Mouse (Mus musculus): ENCODE measurements around the gene Tanc2.

The Tanc2 gene

DNA sequence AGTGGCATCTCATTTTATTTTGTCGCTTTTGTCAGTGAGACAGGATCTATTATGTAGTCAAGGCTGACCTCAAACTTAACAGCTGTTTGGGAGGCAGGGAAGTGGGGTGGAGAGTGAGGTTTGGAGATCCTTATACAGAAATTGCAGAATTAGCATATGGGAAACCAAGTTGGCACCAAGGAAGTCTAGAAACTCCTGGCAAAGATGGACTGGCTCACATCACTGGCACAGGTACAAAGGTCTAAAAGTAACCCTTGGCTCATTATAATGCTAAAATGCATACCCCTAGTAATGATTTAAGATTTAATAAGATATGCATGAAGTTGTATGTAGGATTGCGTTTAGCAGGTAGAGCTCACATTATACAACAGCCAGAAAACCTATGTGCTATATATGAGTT, 58.2 kb downstream of the Tanc2 start:
- no peak for DNase-seq

- DNase-seq: no peak
Observed at GRCm38 (mm10) chr11:105654616-105655015, 64.8 kb downstream of the Tanc2 start.

DNA sequence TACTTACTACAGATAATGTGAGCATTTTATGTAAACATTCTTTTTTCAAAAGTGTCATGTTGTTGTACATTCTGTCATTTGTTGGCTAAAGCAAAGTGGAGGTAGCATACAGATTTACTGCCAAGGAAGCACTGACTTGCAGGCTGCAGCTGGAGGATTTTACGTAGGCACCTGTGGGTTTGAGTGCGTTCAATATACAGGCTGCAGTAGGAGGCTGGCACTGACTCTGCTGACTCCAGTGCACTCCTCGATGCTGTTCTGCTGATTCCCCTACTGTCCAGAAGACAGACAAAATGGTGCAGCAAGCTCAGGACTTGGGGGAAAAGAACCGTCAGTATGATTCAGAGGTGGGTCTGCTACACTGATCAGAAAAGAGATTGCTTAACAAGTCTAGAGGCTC, 65.5 kb downstream of the Tanc2 start:
- no peak for DNase-seq

DNA sequence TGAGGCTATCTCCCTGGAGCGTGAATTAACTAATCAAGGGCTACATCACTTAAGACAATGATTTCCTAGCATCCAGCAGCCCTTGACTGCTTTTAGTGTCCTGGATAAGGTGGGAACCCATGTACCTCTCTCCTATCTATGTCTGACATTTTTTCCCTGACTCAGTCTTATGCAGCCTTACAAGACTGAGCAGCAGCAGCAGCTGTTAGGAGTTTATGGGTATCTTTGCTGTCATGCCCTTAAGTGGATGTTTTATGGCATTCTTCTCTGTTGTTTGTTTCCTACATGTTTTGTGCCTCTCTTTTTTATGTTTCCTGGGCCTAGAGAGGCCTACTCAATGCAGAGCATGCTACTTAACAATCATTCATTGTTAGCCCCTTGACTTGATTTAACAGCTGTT, 78.1 kb downstream of the Tanc2 start:
- no peak for DNase-seq

- no peak for DNase-seq
Observed at GRCm38 (mm10) chr11:105678996-105679395, 89.2 kb downstream of the Tanc2 start.

DNA sequence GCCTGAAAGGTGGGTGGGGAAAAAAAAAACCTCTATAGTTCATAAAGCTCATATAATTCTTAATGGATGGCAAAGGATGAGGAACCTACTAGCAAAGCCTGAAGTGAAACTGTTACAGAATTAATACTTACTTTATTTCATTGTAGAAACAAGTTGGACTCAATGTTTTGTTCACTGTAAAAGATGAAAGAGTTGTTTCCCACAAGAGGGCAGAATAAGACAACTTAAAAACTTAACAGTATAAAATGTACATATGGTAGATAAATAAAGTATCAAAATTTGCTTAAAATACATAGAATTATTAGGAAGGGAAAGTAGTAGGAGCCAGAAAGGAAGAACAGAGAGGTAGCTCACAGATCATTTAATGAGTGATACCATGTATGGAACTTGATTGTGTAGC, 95.0 kb downstream of the Tanc2 start:
- no peak for DNase-seq

- DNase-seq: no peak
Observed at GRCm38 (mm10) chr11:105700528-105700927, 110.7 kb downstream of the Tanc2 start.

- no peak for DNase-seq
Observed at GRCm38 (mm10) chr11:105719660-105720059, 129.9 kb downstream of the Tanc2 start.

- DNase-seq: no peak
Observed at GRCm38 (mm10) chr11:105731541-105731940, 141.8 kb downstream of the Tanc2 start.

DNA sequence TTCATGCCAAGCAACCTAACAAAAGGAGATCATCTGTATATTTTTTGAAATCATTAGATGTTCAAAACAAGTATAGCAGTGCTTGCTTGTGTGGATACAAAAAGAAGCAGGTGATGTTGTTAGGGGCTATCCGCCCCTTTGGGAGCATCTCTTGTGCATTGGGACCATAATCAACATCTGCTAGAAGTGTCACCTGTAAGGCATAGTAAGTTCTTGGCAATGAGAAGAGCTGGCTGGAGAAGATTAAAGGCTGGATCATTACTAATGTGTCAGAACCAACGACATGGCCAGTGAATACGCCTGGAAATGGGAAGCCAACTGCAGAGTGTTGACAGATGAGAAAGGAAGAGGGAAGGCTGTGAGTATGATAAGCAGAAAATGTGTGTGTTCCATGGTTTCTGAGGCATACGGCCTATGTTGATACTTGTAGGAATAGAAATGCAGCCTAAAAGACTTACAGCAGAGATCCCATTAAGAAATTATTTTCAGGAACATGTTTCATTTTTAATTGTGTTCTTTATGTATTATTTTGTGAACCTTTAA, 142.3 kb downstream of the Tanc2 start:
- DNase-seq: no peak

DNA sequence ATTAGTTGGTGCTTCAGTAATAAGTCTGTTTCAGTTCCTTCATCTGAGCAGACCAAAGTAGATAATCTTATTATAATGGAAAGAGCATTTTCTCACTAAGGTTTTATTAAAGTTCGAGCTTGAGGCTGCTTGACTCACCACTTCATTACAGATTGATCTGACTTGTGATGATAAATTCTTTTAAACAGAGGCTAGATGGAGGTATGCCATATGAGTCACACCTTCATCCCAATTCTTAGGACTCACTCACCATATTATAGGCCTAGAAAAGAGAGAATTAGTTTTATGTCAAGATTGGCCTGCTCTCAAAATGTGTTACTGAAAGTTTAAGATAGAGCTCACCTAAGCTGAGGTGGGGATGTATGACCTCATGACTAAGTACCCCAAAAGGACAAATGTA, 153.4 kb downstream of the Tanc2 start:
- no peak for DNase-seq

DNA sequence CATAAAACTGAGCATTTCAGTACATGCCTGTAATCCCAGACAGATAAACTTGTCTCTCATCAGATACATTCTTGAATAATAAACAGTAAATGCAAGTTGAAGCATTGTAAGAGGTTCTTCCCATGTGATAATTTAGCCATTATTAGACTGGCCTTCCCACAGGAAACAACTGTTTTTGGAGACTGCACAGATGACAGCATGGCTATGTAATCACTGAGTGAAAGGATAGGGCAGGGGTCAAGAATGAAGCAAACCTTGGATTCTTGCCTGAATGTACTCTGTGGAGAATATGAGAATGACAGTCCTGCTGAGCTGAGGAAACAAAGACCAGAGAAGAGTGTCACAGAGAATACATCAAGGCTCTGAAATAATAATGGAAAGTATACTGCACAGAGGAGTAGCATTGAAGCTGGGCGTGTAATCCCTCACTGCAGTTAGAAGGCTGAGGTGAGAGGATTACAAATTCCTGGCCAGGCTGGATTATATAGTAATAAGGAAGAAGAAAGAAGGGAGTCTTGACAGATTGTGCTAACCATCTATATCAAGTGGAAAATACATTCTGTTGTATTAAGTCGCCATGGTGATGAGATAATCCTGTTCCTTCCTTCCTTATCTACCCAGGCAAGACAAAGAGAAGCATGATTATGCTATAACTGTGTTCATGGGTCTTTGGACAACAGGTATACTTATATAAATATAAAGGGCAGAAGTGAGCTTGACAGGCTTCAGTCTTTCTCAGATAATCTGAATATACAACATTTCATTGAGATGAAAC, 159.7 kb downstream of the Tanc2 start:
- DNase-seq: peak in 1 of 2 experiments; percentile 29

- no peak for DNase-seq
Observed at GRCm38 (mm10) chr11:105758561-105759203, 168.9 kb downstream of the Tanc2 start.

GRCm38 (mm10) chr11:105759413-105759812, 169.6 kb downstream of the Tanc2 start:
- no peak for DNase-seq

- no peak for DNase-seq
Observed at GRCm38 (mm10) chr11:105760346-105760745, 170.6 kb downstream of the Tanc2 start.

DNA sequence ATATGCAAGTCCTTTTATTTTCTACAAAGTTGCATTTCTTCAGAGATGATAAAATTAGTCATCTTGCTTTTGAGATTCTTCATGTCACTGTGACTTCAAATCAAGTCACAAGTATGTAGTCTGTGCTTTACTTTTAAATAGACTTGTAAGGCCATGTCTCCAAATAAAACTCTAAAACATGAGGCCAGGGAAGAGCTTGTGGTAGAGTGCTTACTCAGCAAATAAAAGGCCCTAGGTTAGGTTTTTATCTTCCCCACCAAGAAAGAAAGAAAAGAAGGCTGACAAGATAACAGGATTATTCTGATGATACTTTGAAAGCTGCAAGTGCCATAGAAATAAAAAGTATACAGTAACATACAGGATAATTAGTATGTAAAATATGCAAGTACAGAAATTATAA, 188.0 kb downstream of the Tanc2 start:
- DNase-seq: no peak

- no peak for DNase-seq
Observed at GRCm38 (mm10) chr11:105792501-105792900, 202.7 kb downstream of the Tanc2 start.

DNA sequence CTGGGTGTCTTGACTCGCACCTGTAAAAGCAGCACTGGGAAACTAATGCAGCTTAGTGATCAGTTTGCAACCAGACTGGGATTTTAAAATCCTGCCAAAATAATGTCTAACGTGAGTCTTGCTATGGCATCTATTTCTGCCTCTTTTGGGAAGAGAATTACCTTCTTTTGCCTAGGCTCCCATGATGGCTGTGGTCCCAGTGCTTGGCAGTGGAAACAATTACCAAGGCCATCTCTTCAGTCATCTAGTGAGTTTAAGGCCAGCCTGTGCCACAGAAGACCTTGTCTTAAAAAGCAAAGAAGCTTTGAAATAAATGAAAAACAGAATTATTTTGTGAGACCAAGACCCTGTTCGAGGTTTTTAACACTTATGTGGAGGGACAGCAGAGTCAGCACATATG, 213.9 kb downstream of the Tanc2 start:
- DNase-seq: no peak

GRCm38 (mm10) chr11:105804776-105805175, 215.0 kb downstream of the Tanc2 start:
- no peak for DNase-seq

- DNase-seq: no peak
Observed at GRCm38 (mm10) chr11:105807103-105807502, 217.3 kb downstream of the Tanc2 start.

DNA sequence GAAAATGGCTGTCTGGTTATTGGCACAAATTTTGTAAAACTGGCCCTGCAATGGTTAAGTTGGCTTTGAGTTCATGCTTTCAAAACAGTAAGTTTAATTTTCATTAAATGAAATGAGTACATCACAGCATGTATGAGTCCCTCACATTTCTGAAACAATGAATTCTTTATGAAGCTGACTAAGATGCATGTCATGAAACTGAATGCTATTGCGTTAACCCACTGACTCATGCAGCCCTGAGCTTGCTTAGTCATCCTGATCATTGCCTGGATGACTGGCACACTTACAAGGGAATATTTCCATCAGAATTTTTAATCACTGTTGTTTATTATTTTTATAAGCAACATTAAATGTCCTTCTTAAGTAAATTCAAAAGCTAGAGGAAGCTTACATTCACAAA, 233.5 kb downstream of the Tanc2 start:
- no peak for DNase-seq

DNA sequence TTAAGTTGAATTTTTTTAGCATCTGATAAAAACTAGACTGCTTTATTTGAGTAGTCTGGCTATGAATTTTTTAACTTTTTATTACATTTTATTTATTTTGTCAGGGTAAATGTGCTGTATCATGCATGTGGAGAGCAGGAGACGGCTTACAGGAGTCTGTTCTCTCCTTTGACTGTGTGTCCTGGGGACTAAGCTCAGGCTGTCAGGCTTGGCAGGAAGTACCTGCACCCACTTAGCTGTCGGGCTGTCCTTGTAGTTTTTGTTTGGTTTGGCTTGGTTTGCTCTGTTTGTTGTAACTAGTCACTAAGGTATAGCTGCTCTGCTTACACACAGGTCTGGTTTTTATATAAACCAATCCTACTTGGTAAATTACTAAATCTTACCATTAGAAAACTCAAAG, 234.0 kb downstream of the Tanc2 start:
- DNase-seq: peak; percentile 4 to 31

- DNase-seq: no peak
Observed at GRCm38 (mm10) chr11:105828175-105828574, 238.4 kb downstream of the Tanc2 start.

GRCm38 (mm10) chr11:105835209-105835608, 245.4 kb downstream of the Tanc2 start:
- no peak for DNase-seq

All from lung, adult 18-20 months (tissue).